Mouse (Mus musculus) olfactory bulb, adult 2 months (tissue): ENCODE results near the gene Foxf1.

Experiments used
- CTCF ChIP-seq: fragments of 200-500 bp; IDR thresholded peaks from 2 replicates; pipeline ENCODE4 v1.5.1; 2012; ENCODE audit warnings: low read depth, mild to moderate bottlenecking, low read length, moderate library complexity; ENCODE audit not compliant: insufficient read depth
- POLR2A ChIP-seq: fragments of 200-500 bp; IDR thresholded peaks from 2 replicates; pipeline ENCODE4 v1.6.1; 2012; ENCODE audit warnings: mild to moderate bottlenecking, low read depth, low read length, moderate library complexity; ENCODE audit not compliant: insufficient read depth

DNA sequence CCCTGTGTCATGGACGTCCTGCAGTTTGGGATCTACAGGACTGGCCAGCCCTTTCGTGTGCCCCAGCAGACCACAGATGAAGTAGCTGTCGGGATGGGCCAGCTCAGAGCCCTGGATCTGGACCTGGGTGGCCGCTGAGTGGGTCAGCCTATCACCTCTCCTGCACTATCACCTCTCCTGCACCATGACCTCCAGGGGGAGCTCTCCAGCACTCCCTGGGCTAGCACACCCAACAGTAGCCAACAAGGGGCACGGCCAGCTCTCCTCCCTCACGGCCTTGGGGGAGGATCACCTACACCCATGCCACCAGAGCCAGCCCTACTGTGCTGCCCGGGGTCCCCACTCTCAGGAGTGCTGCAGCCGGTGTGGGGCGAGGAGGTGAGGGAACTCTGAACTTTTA lies 36.7 kb upstream of the Foxf1 start:
- TF ChIP-seq CTCF (no peak), POLR2A (no peak)
